Mouse (Mus musculus) gastrocnemius, postnatal 4 days (tissue): ENCODE measurements around the gene Clybl. TPM values are rescaled to one million over a fixed set of nuclear protein-coding genes. Genes with fewer than 3 reads are reported as not detected.
A peak's percentile ranks its signal among the peaks of the same experiment; 100 is the strongest.

ENCODE experiments used
- DNase-seq, 2 experiments: peaks; one replicate each; pipeline ENCODE4 v3.0.0; 2021 to 2022; ENCODE audit warnings: low spot score in 2 of 2, mixed read lengths in 2 of 2
- long read RNA-seq, 2 experiments: library from polyadenylated mRNA; stranded (forward); transcript quantifications; one replicate each; pipeline ENCODE4 v2.0.0; 2021
- total RNA-seq, 2 experiments: library from RNA; stranded (reverse); gene quantifications; 2 replicates each; pipeline ENCODE4 v1.2.3; 2021

Clybl gene
- 10 to 100 TPM; 42.0 to 48.1 TPM for total RNA-seq
- long read RNA-seq, experiment 1, transcript Clybl-201 (8 exons, 1,231 nt): major isoform, 97 of 118 reads
- long read RNA-seq, experiment 1, partial matches to known transcripts: 12 of 118 reads
- long read RNA-seq, experiment 1, other reads (novel, unspliced or antisense): 9 of 118 reads
- long read RNA-seq, experiment 2, transcript Clybl-201 (8 exons, 1,231 nt): major isoform, 82 of 102 reads
- long read RNA-seq, experiment 2, partial matches to known transcripts: 6 of 102 reads
- long read RNA-seq, experiment 2, other reads (novel, unspliced or antisense): 14 of 102 reads

DNA sequence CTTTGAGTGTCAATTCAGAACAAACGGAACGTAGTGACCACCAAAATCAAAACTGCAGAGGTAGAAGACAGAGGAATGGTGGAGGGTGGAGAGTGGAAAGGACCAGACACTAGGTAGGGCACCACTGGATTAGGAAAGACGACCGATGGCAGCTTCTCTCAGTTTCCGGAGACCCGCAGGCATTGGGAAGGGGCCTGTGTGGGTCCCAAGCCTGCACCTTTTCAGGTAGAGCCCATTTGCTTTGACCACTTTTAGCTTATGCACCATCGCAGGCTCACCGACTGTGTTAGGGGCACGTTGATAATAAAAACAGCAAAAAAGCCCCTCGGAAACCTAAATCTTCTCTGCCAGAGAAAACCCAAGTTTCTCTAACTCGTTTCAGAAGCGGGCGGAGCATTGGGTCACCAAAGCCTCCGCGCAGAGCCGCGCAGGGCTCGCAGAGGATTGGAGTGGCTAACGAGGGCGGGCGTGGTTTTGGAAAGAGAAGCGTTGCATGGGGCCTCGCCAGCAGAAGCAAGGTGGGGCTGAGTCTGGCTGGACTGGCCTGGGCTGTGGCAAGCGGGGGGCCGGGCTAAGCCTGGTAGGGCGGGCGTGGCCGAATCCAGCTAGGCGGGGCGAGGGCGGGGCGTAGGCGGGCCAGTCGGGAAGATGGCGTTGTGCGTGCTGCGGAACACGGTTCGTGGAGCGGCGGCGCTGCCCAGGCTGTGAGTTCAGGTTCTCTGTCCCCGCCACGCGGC lies at the start of gene Clybl:
Gene Clybl (plus strand): TSS at position 627 of the 737 bp plus-strand sequence.
- peak; percentile 90 to 96 for DNase-seq

GRCm38 (mm10) chr14:122136368-122136928 lies 45.1 kb upstream of the Clybl start:
- no peak for DNase-seq

GRCm38 (mm10) chr14:122137234-122137633 lies 44.3 kb upstream of the Clybl start:
- DNase-seq: no peak

GRCm38 (mm10) chr14:122140126-122140525 lies 41.4 kb upstream of the Clybl start:
- no peak for DNase-seq

GRCm38 (mm10) chr14:122143585-122144269 lies 37.8 kb upstream of the Clybl start:
- DNase-seq: no peak

GRCm38 (mm10) chr14:122145374-122145773 lies 36.1 kb upstream of the Clybl start:
- no peak for DNase-seq

GRCm38 (mm10) chr14:122150616-122151015 lies 30.9 kb upstream of the Clybl start:
- no peak for DNase-seq

DNA sequence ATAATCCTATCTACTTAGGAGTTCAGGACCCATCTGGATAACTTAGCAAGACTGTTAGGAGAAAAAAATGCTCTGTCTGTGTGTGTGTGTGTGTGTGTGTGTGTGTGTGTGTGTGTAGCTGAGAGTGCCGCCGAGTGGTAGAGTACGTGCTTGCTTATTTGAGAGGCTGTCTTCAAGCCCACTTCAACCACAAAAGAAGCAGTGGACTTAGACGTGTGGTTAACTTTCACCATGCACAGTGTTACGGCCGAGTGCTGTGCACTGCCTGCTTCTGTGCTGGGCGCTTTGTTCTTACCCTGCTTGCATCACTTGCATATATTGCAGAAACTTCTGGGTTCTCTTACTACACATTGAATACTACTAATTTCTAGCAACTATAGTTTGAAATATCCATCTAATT lies 23.8 kb upstream of the Clybl start:
- no peak for DNase-seq

DNA sequence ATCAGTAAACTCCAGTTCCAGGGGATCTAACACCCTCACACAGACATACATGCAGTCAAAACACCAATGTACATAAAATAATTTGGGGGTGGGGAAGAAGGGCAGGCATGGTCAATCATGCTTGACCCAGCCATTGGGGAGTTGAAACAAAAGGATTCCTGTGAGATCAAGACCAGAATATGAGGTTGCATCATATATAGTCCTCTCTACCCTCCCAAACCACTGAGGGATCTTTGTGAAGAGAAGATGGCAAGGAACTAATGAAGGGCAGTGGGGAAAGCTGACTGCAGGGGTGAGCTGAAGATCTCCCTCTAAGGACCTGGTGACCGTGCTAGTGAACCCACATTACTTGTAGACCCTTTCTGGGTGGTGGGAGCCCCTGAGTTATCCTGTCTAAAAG lies 20.6 kb upstream of the Clybl start:
- DNase-seq: no peak

GRCm38 (mm10) chr14:122168912-122169311 lies 12.6 kb upstream of the Clybl start:
- no peak for DNase-seq

DNA sequence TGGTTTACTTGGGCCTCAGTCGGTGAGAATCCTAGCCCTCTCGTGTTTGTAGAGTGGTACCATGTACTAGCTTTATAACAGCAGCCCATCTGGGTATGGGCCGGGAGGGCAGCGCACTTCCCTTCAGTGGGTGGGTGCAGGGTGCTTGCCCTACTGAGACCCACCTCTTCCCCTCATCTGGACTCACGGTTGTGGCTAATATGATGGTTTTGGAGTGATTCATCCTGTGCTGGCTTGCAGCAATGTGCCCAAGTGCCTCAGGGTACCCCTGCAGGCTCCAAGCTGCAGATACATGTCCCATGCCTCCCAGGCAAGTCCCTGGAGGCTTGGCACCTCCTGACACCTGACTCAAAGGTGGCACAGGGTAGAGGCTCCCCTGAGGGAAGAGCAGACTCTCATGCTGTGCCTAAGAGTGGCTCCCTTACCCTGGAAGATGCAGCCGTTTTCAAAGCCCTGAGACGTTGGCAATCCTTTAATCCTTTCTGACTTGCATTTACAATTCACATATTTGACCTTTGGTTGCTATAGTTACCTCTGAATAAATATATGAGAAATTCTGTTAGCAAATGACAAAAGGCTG lies 11.2 kb upstream of the Clybl start:
- DNase-seq: no peak

DNA sequence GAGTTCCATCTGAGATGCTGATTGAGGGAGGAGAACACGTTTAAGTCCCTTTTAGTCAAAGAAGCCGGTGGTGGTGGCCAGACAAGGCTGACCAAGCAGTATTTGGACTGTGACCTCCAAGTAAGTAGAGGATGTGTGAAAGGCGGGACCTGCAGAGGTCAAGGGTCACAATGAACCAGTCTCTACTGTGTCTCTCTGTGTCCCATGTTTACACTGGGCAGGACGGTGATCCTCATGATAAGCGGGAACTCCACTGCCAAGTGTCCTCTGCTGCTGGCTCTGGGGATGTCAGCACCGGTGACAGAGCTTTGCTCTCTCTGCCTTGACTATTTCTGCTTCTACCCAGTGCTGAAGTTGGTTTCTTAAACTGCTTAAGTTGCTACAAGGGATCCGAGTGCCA lies 10.5 kb upstream of the Clybl start:
- no peak for DNase-seq

DNA sequence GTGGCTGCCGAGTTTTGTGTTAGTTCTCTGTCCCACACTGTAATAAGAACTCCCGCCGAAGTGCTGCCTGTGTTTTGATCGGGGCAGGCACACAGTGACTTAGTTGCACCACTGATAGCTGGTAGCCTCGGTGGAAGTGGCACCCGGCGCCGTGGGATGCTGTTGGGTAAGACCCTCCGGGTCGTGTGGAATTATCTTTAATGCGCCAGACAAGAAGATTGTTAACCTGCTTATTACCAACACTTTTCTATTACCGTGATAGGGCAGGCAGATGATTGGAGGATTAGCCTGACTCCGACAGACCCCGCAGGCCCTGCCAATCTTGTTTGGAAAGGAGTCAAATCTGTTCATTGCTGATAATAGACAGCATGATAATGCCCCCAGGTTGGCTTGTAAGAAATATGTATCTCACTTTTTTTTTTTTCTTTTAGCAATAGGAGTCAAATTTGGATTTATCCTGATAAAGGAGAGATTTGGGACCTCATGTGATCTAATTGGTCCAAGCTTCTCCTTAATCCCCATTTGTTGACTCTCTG lies 5.2 kb upstream of the Clybl start:
- no peak for DNase-seq

DNA sequence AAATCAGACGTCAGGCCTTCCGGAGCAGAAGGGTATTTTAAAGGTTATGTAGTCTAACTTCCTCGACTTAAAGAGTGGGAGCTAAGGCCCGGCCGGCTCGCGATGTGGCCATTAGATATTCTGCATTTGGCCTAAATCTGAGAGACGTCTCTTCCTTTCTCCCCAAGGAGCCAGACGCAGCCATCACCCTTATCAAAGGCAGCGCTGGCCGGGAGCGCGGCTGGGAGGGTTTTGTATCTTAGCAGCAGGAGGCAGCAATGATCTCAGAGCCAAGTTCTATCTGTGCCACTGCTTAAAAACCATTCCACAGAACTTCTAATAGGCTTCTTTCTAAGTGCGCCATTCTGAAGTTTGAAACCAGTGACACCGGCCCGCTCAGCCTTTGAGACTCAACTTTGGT lies 2.2 kb upstream of the Clybl start:
- no peak for DNase-seq

- no peak for DNase-seq
Observed at GRCm38 (mm10) chr14:122181815-122182157, 282 bp downstream of the Clybl start.

DNA sequence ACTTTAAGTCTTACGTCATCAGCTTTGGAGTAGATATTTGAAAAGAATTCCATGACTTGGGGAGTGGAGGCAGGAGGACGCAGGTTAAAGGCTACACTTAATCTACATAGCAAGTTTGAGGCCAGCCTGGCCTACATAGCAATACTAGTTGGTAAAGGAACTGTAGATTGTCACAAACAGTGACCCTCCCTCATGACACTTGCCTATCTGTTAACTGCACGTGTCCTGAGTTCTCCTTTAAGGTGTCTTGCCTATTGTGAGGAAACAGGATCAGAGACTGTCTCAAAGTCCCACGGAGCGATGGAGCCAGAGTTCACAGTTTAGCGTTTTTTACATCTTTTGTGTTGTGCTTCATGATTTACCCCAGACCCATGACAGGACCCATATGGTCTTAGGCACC lies 716 bp downstream of the Clybl start:
- no peak for DNase-seq

- DNase-seq: no peak
Observed at GRCm38 (mm10) chr14:122183974-122184373, 2.5 kb downstream of the Clybl start.

- no peak for DNase-seq
Observed at GRCm38 (mm10) chr14:122188250-122188649, 6.7 kb downstream of the Clybl start.

GRCm38 (mm10) chr14:122189901-122190300 lies 8.4 kb downstream of the Clybl start:
- no peak for DNase-seq

GRCm38 (mm10) chr14:122190527-122190926 lies 9.0 kb downstream of the Clybl start:
- no peak for DNase-seq

GRCm38 (mm10) chr14:122190941-122191510 lies 9.5 kb downstream of the Clybl start:
- DNase-seq: peak in 1 of 2 experiments; percentile 50
